Mouse (Mus musculus): ENCODE data around the gene Dnajc7.

DNA sequence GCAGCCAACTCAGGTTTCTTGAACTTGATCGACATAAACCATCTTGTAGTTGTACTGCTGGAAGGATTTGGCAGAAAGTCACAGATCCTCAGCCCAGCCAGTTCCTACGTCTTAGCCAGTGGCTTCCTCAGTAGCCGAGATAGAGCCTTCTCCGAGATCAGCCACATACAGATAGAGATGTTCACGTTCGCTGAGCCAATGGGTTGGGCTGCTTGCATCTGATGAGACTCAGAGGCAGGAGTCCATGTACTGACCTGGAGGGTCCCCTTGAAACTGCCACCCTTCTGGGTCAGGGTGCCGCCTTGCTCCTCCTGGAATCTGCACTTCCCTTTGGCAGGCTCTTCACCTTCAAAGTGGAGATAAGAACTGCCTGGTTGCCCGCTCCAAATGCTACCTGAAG is 70.5 kb downstream of the Dnajc7 start:
- no peak for TF ChIP-seq POLR2A (IDR thresholded peaks at IDR 0.05; ENCODE audit: borderline replicate concordance, insufficient read depth, low read length)
- TF ChIP-seq CTCF (IDR thresholded peaks at IDR 0.05; ENCODE audit: borderline replicate concordance, insufficient read depth, low read depth, low read length): no peak

Data from cerebellum, adult 2 months (tissue).